Mouse (Mus musculus) intestine, embryonic 15.5 days (tissue): Measurements from ENCODE around the gene Gpn3. TPM values are rescaled to one million over a fixed set of nuclear protein-coding genes. Genes with fewer than 3 reads are reported as not detected.

Experiments
- ATAC-seq: fragments of 200-750 bp; cut with Nextera tagmentation; 2 replicates; pipeline ENCODE4 v1.8.0; 2017; ENCODE audit warnings: moderate TSS enrichment, moderate library complexity
- H3K27ac ChIP-seq: fragments of 300-500 bp; sonication (generic); 2 replicates; pipeline ENCODE4 v1.5.1; 2015; ENCODE audit warnings: mild to moderate bottlenecking, inconsistent platforms
- H3K27me3 ChIP-seq: fragments of 300-500 bp; sonication (generic); replicated peaks from 2 replicates; pipeline ENCODE4 v1.6.1; 2015; ENCODE audit warnings: inconsistent platforms
- H3K36me3 ChIP-seq: fragments of 300-500 bp; sonication (generic); 2 replicates; pipeline ENCODE4 v1.6.1; 2015; ENCODE audit warnings: inconsistent platforms
- H3K4me1 ChIP-seq: fragments of 300-500 bp; sonication (generic); replicated peaks from 2 replicates; pipeline ENCODE4 v1.6.1; 2015; ENCODE audit warnings: inconsistent platforms
- H3K4me2 ChIP-seq: fragments of 300-500 bp; sonication (generic); replicated peaks from 2 replicates; pipeline ENCODE4 v1.6.1; 2015; ENCODE audit warnings: mild to moderate bottlenecking, inconsistent platforms
- H3K4me3 ChIP-seq: fragments of 300-500 bp; sonication (generic); replicated peaks from 2 replicates; pipeline ENCODE4 v1.5.1; 2015; ENCODE audit warnings: inconsistent platforms
- H3K9ac ChIP-seq: fragments of 300-500 bp; sonication (generic); 2 replicates; pipeline ENCODE4 v1.6.1; 2015; ENCODE audit warnings: inconsistent platforms
- H3K9me3 ChIP-seq: fragments of 300-500 bp; sonication (generic); 2 replicates; pipeline ENCODE4 v1.6.1; 2016; ENCODE audit warnings: inconsistent platforms
- WGBS: fragments of 180-500 bp; shearing (Covaris S2); methylation state at CpG from one replicate; pipeline ENCODE4 v1.1.7; 2015; 5-methylcytosine and 5-hydroxymethylcytosine counted together
- polyA plus RNA-seq: library from polyadenylated mRNA; unstranded; fragments of >200 nt; fragmentation: Nextera tagmentation; extraction: Ambion mirVana; gene quantifications from 2 replicates; pipeline ENCODE4 v1.2.1, GENCODE M21; 2015

Gpn3 gene
- 62.9 and 67.2 TPM in 2 replicates for polyA plus RNA-seq

GRCm38 (mm10) chr5:122371591-122372191 is at the start of gene Gpn3:
Gene Gpn3, plus strand, starts transcription at chr5:122371876.
- Histone ChIP-seq H3K4me3 (peak within 1 kb of the TSS; percentile 82), H3K9ac (peak within 1 kb of the TSS; percentile 89), H3K9me3 (no peaks in the 10 kb centered on the region), H3K4me1 (peaks cover 3% of the 10 kb centered on the region), H3K4me2 (peak within 1 kb of the TSS; percentile 76), H3K27ac (peak within 1 kb of the TSS; percentile 91), H3K27me3 (no peaks in the 10 kb centered on the region), H3K36me3 (peaks cover 8% of the 10 kb centered on the region; the same call in 1 of the 2 replicates)
- ATAC-seq, result peak; percentile 80
- WGBS, result under 1% methylated on average over 36 of the region's 46 CpGs

- H3K27ac ChIP-seq, result no peak overlapping the region
- no peak overlapping the region for H3K4me2 ChIP-seq
- H3K27me3 ChIP-seq, result no peaks in the 10 kb centered on the region
- no peaks in the 10 kb centered on the region for H3K9me3 ChIP-seq
- H3K4me1 ChIP-seq, result no peaks in the 10 kb centered on the region
- no peak overlapping the region for H3K4me3 ChIP-seq
- 79% methylated on average over 8 of the region's 8 CpGs for WGBS
- H3K9ac ChIP-seq, result no peak overlapping the region
- H3K36me3 ChIP-seq, result peaks cover 11% of the 10 kb centered on the region; the same call in 1 of the 2 replicates
- no peak for ATAC-seq
Measured at GRCm38 (mm10) chr5:122323523-122323922, 48.2 kb upstream of the Gpn3 start.

GRCm38 (mm10) chr5:122324608-122325431 is 46.9 kb upstream of the Gpn3 start:
- Histone ChIP-seq H3K9me3 (no peaks in the 10 kb centered on the region), H3K4me2 (no peak overlapping the region), H3K27me3 (no peaks in the 10 kb centered on the region), H3K4me1 (no peaks in the 10 kb centered on the region), H3K27ac (no peak overlapping the region), H3K4me3 (no peak overlapping the region), H3K36me3 (peaks cover 11% of the 10 kb centered on the region; the same call in 1 of the 2 replicates), H3K9ac (no peak overlapping the region)
- ATAC-seq, result no peak
- WGBS, result 85% methylated on average over 23 of the region's 23 CpGs

- no peak overlapping the region for H3K4me2 ChIP-seq
- 87% methylated on average over 8 of the region's 8 CpGs for WGBS
- no peak overlapping the region for H3K27ac ChIP-seq
- peaks cover 11% of the 10 kb centered on the region; the same call in 1 of the 2 replicates for H3K36me3 ChIP-seq
- H3K4me3 ChIP-seq, result no peak overlapping the region
- no peaks in the 10 kb centered on the region for H3K27me3 ChIP-seq
- no peak for ATAC-seq
- no peak overlapping the region for H3K9ac ChIP-seq
- H3K9me3 ChIP-seq, result no peaks in the 10 kb centered on the region
- no peaks in the 10 kb centered on the region for H3K4me1 ChIP-seq
Measured at GRCm38 (mm10) chr5:122325477-122325876, 46.2 kb upstream of the Gpn3 start.

GRCm38 (mm10) chr5:122327283-122327682 is 44.4 kb upstream of the Gpn3 start:
- WGBS, result 79% methylated on average over 3 of the region's 3 CpGs
- H3K36me3 ChIP-seq, result peaks cover 6% of the 10 kb centered on the region; the same call in 1 of the 2 replicates
- H3K4me3 ChIP-seq, result no peak overlapping the region
- no peak overlapping the region for H3K9ac ChIP-seq
- ATAC-seq, result no peak
- H3K9me3 ChIP-seq, result no peaks in the 10 kb centered on the region
- H3K4me1 ChIP-seq, result no peaks in the 10 kb centered on the region
- H3K4me2 ChIP-seq, result no peak overlapping the region
- H3K27ac ChIP-seq, result no peak overlapping the region
- no peaks in the 10 kb centered on the region for H3K27me3 ChIP-seq

- ATAC-seq, result no peak
- Histone ChIP-seq H3K4me3 (no peak overlapping the region), H3K27me3 (no peaks in the 10 kb centered on the region), H3K27ac (no peak overlapping the region), H3K9me3 (no peaks in the 10 kb centered on the region), H3K4me1 (no peaks in the 10 kb centered on the region), H3K36me3 (no peaks in the 10 kb centered on the region), H3K9ac (no peak overlapping the region), H3K4me2 (no peak overlapping the region)
- 81% methylated on average over 4 of the region's 4 CpGs for WGBS
Measured at GRCm38 (mm10) chr5:122330269-122330668, 41.4 kb upstream of the Gpn3 start.

- H3K4me3 ChIP-seq, result no peak overlapping the region
- no peak overlapping the region for H3K4me2 ChIP-seq
- H3K27ac ChIP-seq, result no peak overlapping the region
- H3K27me3 ChIP-seq, result no peaks in the 10 kb centered on the region
- WGBS, result 66% methylated on average over 3 of the region's 3 CpGs
- H3K36me3 ChIP-seq, result no peaks in the 10 kb centered on the region
- no peak overlapping the region for H3K9ac ChIP-seq
- no peak for ATAC-seq
- H3K9me3 ChIP-seq, result no peaks in the 10 kb centered on the region
- H3K4me1 ChIP-seq, result no peaks in the 10 kb centered on the region
Measured at GRCm38 (mm10) chr5:122334682-122335081, 37.0 kb upstream of the Gpn3 start.

GRCm38 (mm10) chr5:122336554-122337294 is 35.0 kb upstream of the Gpn3 start:
- Histone ChIP-seq H3K27me3 (no peaks in the 10 kb centered on the region), H3K9ac (no peak overlapping the region), H3K9me3 (no peaks in the 10 kb centered on the region), H3K27ac (no peak overlapping the region), H3K4me1 (no peaks in the 10 kb centered on the region), H3K4me2 (no peak overlapping the region), H3K4me3 (no peak overlapping the region), H3K36me3 (no peaks in the 10 kb centered on the region)
- WGBS, result 88% methylated on average over 7 of the region's 7 CpGs
- ATAC-seq, result no peak

- Histone ChIP-seq H3K9ac (no peak overlapping the region), H3K4me2 (no peak overlapping the region), H3K4me3 (no peak overlapping the region), H3K4me1 (no peaks in the 10 kb centered on the region), H3K36me3 (no peaks in the 10 kb centered on the region), H3K27ac (no peak overlapping the region), H3K27me3 (no peaks in the 10 kb centered on the region), H3K9me3 (no peaks in the 10 kb centered on the region)
- ATAC-seq, result no peak
- WGBS, result 74% methylated on average over 1 of the region's 1 CpGs
Measured at GRCm38 (mm10) chr5:122342874-122343273, 28.8 kb upstream of the Gpn3 start.

GRCm38 (mm10) chr5:122343768-122344167 is 27.9 kb upstream of the Gpn3 start:
- Histone ChIP-seq H3K4me2 (no peak overlapping the region), H3K36me3 (no peaks in the 10 kb centered on the region), H3K4me1 (no peaks in the 10 kb centered on the region), H3K27me3 (no peaks in the 10 kb centered on the region), H3K4me3 (no peak overlapping the region), H3K9me3 (no peaks in the 10 kb centered on the region), H3K27ac (0 out of 2 replicates have a peak overlapping the region, but pooled peaks have one; percentile 20), H3K9ac (no peak overlapping the region)
- WGBS, result 47% methylated on average over 7 of the region's 7 CpGs
- peak; percentile 93 for ATAC-seq

GRCm38 (mm10) chr5:122344260-122344659 is 27.4 kb upstream of the Gpn3 start:
- whole genome bisulfite sequencing, result 11% methylated on average over 5 of the region's 5 CpGs
- ATAC-seq, result peak; percentile 80
- H3K4me2 ChIP-seq, result no peak overlapping the region

GRCm38 (mm10) chr5:122345777-122346176 is 25.9 kb upstream of the Gpn3 start:
- H3K27me3 ChIP-seq, result no peaks in the 10 kb centered on the region
- no peak overlapping the region for H3K4me2 ChIP-seq
- H3K9me3 ChIP-seq, result no peaks in the 10 kb centered on the region
- no peak for ATAC-seq
- no peak overlapping the region for H3K9ac ChIP-seq
- H3K4me3 ChIP-seq, result no peak overlapping the region
- 79% methylated on average over 4 of the region's 4 CpGs for WGBS
- H3K27ac ChIP-seq, result no peak overlapping the region
- no peaks in the 10 kb centered on the region for H3K36me3 ChIP-seq
- H3K4me1 ChIP-seq, result no peaks in the 10 kb centered on the region

More at GRCm38 (mm10) chr5:122344260-122344659, 27.4 kb upstream of the Gpn3 start:
- Histone ChIP-seq H3K36me3 (no peaks in the 10 kb centered on the region), H3K27me3 (no peaks in the 10 kb centered on the region), H3K4me1 (no peaks in the 10 kb centered on the region), H3K27ac (0 out of 2 replicates have a peak overlapping the region, but pooled peaks have one; percentile 20), H3K9ac (no peak overlapping the region), H3K4me3 (no peak overlapping the region), H3K9me3 (no peaks in the 10 kb centered on the region)
